Mouse (Mus musculus) telencephalon, adult 2 months (tissue): ENCODE measurements at regions not wholly inside any gene's neighbourhood (a gene's known extent, or its start where the extent isn't known, plus 50 kb on each side); places are given as distances from the start of the nearest gene placed in this dataset.

Source experiments
- DNase-seq: peaks from one replicate; pipeline ENCODE4 v3.0.0-alpha.2; 2011; ENCODE audit warnings: low read depth, low spot score

DNA sequence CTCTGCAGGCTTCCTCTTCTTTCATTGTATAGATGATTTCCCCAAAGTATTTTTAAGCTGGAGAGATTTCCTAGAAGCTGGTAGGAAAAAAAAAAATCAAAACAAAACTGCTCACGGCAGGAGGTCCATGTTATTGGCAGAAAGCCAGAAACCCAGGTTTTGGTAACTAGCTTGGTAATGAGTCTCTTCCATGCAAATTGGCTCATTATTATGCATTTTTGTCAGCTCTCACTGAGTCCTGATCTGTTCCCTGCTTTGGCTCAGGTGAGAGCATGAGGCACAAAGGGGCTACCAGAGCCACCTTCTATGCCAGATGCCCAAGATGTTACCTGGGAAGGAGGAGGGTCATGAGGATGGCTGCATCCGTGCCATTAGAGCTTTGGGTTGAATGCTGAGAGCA is 146.3 kb upstream of the Vstm2b start:
- no peak for DNase-seq

DNA sequence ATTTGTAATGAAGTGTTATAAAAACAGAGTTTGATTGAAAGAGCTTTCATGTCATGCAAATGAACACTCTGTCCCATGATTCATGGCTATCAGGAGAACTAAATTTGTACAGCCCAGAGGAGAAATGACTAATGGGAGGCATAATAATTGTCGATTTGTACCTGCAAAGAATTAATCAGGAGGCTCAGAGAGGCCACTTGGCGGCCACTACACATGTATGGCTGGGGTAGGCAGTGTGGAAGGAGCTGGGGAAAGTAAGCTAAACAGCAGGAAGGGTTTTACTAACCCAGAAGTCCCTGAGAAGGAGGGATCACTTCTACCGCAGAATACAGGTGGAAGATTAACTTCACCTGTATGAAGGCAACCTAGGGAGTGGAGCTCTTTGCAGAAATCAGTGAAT is 145.9 kb upstream of the Vstm2b start:
- DNase-seq = no peak

DNA sequence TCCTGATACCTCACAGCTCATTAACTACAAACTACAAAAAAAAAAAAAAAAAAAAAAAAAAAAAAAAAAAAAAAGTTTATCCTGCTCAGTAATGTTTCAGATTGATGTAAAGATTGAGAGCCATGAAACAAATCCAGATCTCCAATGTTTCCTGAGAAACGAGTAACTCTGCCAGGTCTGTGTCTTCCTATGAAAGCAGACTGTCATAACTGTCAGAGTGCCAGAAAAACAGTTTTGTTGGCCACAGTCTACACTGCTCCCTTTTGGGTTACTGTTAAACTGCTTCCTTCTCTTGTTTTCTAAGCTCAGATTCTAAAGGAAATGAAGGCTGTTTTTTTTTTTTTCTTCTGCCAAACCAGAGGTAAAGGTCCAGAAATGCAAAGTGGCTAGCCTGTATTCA is 144.6 kb upstream of the Vstm2b start:
- no peak for DNase-seq

GRCm38 (mm10) chr7:40762520-40762919 is 135.6 kb upstream of the Vstm2b start:
- DNase-seq = peak; percentile 22

DNA sequence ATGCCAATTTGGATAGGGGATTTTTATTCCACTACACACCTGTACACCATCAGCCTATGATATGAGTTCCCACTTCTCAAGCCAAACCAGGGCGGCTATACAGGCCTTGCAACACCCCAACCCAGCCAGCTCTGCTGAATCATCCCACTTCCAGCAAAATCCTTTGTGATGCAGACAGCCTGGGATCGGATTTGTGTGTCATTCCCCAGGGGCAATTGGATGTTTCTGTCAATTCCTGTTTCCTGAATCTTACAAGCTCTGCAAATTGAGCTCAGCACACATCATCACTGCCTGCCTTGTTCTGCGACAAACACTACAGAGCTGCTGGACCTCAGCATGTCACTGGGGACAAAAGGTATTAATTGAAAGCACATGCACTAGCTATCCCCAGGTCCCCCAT is 132.0 kb upstream of the Vstm2b start:
- DNase-seq = no peak

DNA sequence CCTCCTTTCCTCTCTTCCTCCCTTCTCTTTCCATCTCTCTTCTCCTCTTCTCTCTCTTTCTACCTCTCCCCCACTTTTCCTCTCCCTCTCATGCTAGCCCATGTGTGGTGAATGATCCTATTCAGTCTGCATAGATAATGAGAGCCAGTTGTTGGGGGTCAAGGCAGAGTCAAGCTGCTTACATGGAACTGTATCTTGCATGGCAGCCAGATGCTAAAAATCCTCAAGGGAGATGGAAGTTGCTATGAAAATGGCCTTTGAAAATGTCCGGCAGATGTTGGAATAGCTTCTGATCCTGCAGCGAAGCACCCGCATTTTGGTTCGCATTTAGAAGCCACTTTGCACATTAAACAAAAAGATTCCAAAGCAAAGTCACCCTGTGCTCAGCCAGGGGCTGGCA is 121.9 kb upstream of the Vstm2b start:
- DNase-seq = no peak

DNA sequence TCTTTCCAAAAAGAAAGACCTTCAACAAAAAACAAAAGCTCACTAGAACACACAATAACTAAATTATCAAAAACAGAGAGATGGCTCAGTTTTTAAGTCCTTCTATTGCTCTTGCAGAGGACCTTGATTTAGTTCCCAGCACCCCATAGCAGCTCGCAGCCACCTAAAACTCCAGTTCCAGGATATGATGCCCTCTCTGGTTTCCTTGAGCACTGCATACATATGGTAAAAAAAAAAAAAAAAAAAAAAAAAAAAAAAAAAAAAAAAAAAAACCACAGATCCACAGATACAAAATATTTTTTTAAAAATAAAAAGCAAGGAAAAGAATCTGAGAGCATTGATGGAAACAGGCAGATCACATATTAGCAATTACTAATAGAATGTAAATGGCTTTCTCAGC is 113.2 kb upstream of the Vstm2b start:
- DNase-seq = no peak

DNA sequence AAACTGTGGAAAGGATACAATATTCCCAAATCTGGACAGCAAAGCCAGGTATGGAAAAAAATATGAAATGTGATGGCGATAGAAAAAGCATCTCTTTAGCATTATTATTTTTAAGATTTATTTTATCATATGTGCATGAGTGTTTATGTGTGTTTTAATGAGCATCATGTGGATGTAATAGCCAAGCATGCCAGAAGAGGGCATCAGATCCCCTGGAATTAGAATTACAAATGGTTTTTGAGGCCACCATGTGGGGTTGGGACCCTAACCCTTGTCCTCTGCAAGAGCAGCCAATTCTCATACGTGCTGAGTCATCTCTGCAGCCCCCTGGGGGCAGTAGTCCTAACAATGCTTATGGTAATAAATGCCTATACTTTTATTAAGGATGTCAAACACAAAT is 111.4 kb upstream of the Vstm2b start:
- DNase-seq = no peak

- DNase-seq = no peak
Measured at GRCm38 (mm10) chr7:40788486-40788885, 109.6 kb upstream of the Vstm2b start.

- DNase-seq = no peak
Measured at GRCm38 (mm10) chr7:40794458-40795207, 103.5 kb upstream of the Vstm2b start.

- no peak for DNase-seq
Measured at GRCm38 (mm10) chr7:40799794-40800193, 98.3 kb upstream of the Vstm2b start.

GRCm38 (mm10) chr7:40801291-40801690 is 96.8 kb upstream of the Vstm2b start:
- no peak for DNase-seq

- no peak for DNase-seq
Measured at GRCm38 (mm10) chr7:40805211-40805610, 92.9 kb upstream of the Vstm2b start.

- DNase-seq = no peak
Measured at GRCm38 (mm10) chr7:40805866-40806265, 92.3 kb upstream of the Vstm2b start.

GRCm38 (mm10) chr7:40812952-40813351 is 85.2 kb upstream of the Vstm2b start:
- DNase-seq = peak; percentile 70

DNA sequence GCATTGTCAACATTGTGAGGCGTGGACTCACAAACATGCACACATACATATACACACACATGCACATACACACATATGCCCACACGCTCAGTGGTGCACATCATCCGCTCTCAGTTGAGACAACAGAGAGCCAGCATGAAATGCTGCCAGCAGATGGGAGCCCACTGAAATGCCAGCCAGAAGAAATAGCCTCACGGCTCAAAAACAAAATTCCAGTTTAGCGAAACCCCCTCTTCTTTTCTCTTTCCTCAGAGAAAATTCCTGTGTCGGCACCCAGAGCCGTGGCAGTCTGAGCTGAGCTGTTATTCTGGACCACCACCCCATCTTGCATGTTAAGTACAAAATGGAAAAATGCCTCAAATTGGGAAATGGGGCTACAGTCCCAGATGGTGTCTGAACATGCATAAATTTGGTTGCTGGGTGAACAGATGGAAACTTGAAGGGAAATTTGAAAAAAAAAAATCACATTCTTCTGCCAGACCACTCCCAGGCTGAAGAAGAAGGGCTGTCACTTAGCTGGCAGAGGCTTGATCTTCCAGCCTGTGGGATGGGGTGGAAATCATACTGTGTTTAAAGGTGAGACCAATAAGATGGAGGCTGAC is 72.9 kb upstream of the Vstm2b start:
- peak; percentile 70 for DNase-seq

DNA sequence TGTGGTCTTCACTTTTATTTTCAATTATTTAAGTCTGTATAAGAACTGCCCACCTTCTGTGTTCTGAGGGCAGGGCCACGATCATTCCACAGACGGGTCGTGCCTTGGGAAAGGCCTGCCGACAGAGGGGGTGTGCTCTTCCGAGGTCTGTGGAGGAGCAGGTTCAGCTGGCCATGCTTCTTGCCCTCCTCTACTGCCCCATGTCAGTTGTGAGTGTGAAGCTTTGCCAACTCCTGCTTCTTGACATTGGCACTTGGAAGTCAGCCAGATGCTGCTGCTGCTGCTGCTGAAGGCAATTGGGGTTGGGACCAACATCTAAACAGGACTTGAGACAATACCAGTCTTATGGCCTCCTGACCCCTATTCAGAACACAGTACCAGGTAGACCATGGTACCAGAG is 68.6 kb upstream of the Vstm2b start:
- no peak for DNase-seq

GRCm38 (mm10) chr7:40831583-40831982 is 66.5 kb upstream of the Vstm2b start:
- DNase-seq = no peak

GRCm38 (mm10) chr7:40842344-40842992 is 55.7 kb upstream of the Vstm2b start:
- no peak for DNase-seq

- no peak for DNase-seq
Measured at GRCm38 (mm10) chr7:40846512-40846911, 51.6 kb upstream of the Vstm2b start.
